In genomic region chr17:12724767-12725744, GRCm38 (mm10) we compare ENCODE assay signal across 10 mouse cellular contexts. TPM values are rescaled to one million over a fixed set of nuclear protein-coding genes. Genes with fewer than 3 reads are reported as not detected.
DNase-seq lines count a peak whose midpoint lies in the region; ATAC-seq and TF ChIP-seq lines count a peak whose summit lies in the region.
"Had no signal": no experiment of that assay in that cellular context is flagged by ENCODE, and none has a peak within 500 bp of the region (broad histone marks: within the 10 kb centered on the region; RNA-seq: fewer than 3 reads in every experiment).

No protein-coding gene starts in this region.

- WGBS in heart, adult 2 months: 14% methylated on average over 6 of the region's 6 CpGs
- WGBS in lung, embryonic 15.5 days: 21% methylated on average over 6 of the region's 6 CpGs

- no peak for TF ChIP-seq POLR2A in heart, adult 2 months (IDR thresholded peaks at IDR 0.05; ENCODE audit: insufficient read depth, low read depth, low read length)

- intact Hi-C loops in heart, adult 2 months (cut with DNase I): loop anchor here (2.0 kb wide), 1 partner anchor 14 kb away; no protein-coding TSS in a partner anchor

- no peaks in the 10 kb centered on the region for H3K27me3 ChIP-seq in heart, adult 2 months (ENCODE audit: control insufficient read depth, insufficient read depth, low read length)
- no peaks in the 10 kb centered on the region for H3K27me3 ChIP-seq in lung, embryonic 15.5 days
- H3K27me3 ChIP-seq: Patski had no signal

- H3K36me3 ChIP-seq in heart, adult 2 months (ENCODE audit: control insufficient read depth, insufficient read depth, low read length): peaks cover 27% of the 10 kb centered on the region
- H3K36me3 ChIP-seq in lung, embryonic 15.5 days: peaks cover 28% of the 10 kb centered on the region

- peak overlapping the region; percentile 39 for H3K27ac ChIP-seq in brown adipose tissue, adult 24 weeks (replicated peaks; ENCODE audit: low read depth, low read length)
- H3K27ac ChIP-seq in heart, adult 2 months: peak overlapping the region; percentile 75
- H3K27ac ChIP-seq in lung, embryonic 15.5 days: peak overlapping the region; percentile 90

- TF ChIP-seq EP300 in heart, adult 2 months (IDR thresholded peaks at IDR 0.05; ENCODE audit: insufficient read depth, low read depth, low read length): 0 out of 2 replicates have a peak, but pooled peaks have one; percentile 27

- TF ChIP-seq CTCF in heart, adult 2 months (IDR thresholded peaks at IDR 0.05): no peak

- peaks cover 37% of the 10 kb centered on the region for H3K4me1 ChIP-seq in brown adipose tissue, adult 24 weeks (ENCODE audit: control insufficient read depth, insufficient read depth, insufficient read length, low read length)
- peaks cover 42% of the 10 kb centered on the region for H3K4me1 ChIP-seq in heart, adult 2 months (ENCODE audit: control insufficient read depth, insufficient read depth, low read length)
- peaks cover 62% of the 10 kb centered on the region for H3K4me1 ChIP-seq in lung, embryonic 15.5 days

- H3K9ac ChIP-seq in heart, adult 2 months (ENCODE audit: low read depth, low read length): no peak overlapping the region
- H3K9ac ChIP-seq in lung, embryonic 15.5 days: no peak overlapping the region

- peak; percentile 16 for DNase-seq in layer of hippocampus, adult 11-12 months (ENCODE audit: low spot score)
- no peak for DNase-seq in layer of hippocampus, adult 9-11 months
- DNase-seq in heart, adult 2 months: peak; percentile 60 to 67
- DNase-seq in kidney, adult 9 months: peak; percentile 39
- no peak for DNase-seq in natural killer cell, adult 2 months (ENCODE audit: low spot score in 2 of 2)

- ATAC-seq in lung, embryonic 15.5 days (ENCODE audit: borderline replicate concordance, extremely low read depth, low FRiP score, low TSS enrichment): peak; percentile 71
- ATAC-seq in megakaryocyte-erythroid progenitor cell, adult 5-6 weeks (replicated peaks; ENCODE audit: low FRiP score, low TSS enrichment, poor library complexity, severe bottlenecking): no peak

- no peak overlapping the region for H3K4me3 ChIP-seq in brown adipose tissue, adult 24 weeks (ENCODE audit: insufficient read depth, low read depth, low read length)
- no peak overlapping the region for H3K4me3 ChIP-seq in heart, adult 2 months
- no peak overlapping the region for H3K4me3 ChIP-seq in lung, embryonic 15.5 days

- H3K9me3 ChIP-seq in lung, embryonic 15.5 days: no peaks in the 10 kb centered on the region

- H3K79me2 ChIP-seq in heart, adult 2 months (replicated peaks; ENCODE audit: control insufficient read depth, insufficient read depth, low read length): no peaks in the 10 kb centered on the region

- H3K4me2 ChIP-seq in lung, embryonic 15.5 days: no peak overlapping the region

RNA-seq across cellular contexts. Expression of gene Igf2r, which starts 44.4 kb away (rescaled TPM):
- polyA plus RNA-seq in brown adipose tissue, adult 24 weeks (2012; ENCODE audit: insufficient read depth, insufficient read length, missing spikeins): 15.7 and 16.3 TPM in 2 replicates
- total RNA-seq in heart, adult 2 months (2021): 100 to 1,000 TPM in 1 of 2 experiments, 10 to 100 TPM in 1; 98.9 to 116 TPM
- 34.0 and 53.7 TPM in 2 replicates for polyA plus RNA-seq in heart, adult 2 months (2012; rRNA removed)
- polyA plus RNA-seq in lung, embryonic 15.5 days (2015; fragmentation: Nextera tagmentation; extraction: Ambion mirVana): 58.4 and 62.5 TPM in 2 replicates
- total RNA-seq in megakaryocyte-erythroid progenitor cell, adult 5-6 weeks (2014; fragmentation: Nextera tagmentation): 10.2 and 14.0 TPM in 2 replicates
- 15.3 and 19.7 TPM in 2 replicates for total RNA-seq in megakaryocyte-erythroid progenitor cell, adult 5-6 weeks (2017)

RNA-seq across cellular contexts. Expression of gene Slc22a1, which starts 49.4 kb away (rescaled TPM):
- not detected in 2 replicates for polyA plus RNA-seq in brown adipose tissue, adult 24 weeks (2012; ENCODE audit: insufficient read depth, insufficient read length, missing spikeins)
- 10 to 100 TPM in 1 of 2 experiments, 1 to 10 TPM in 1; 7.9 to 10.8 TPM for total RNA-seq in heart, adult 2 months (2021)
- polyA plus RNA-seq in heart, adult 2 months (2012; rRNA removed): 2.7 and 9.0 TPM in 2 replicates
- 6.3 and 11.1 TPM in 2 replicates for polyA plus RNA-seq in lung, embryonic 15.5 days (2015; fragmentation: Nextera tagmentation; extraction: Ambion mirVana)
- not detected in 2 replicates for total RNA-seq in megakaryocyte-erythroid progenitor cell, adult 5-6 weeks (2014; fragmentation: Nextera tagmentation)
- total RNA-seq in megakaryocyte-erythroid progenitor cell, adult 5-6 weeks (2017): not detected in 2 replicates
- total RNA-seq: layer of hippocampus, postnatal 36 days had no signal
- polyA plus RNA-seq: Patski had no signal

Comparison
In these comparisons a context has a peak if more than half of its experiments do, and no peak if none do; other contexts are left out.
1. DNase-seq: peak in layer of hippocampus, adult 11-12 months (single experiment), heart, adult 2 months (2 of 2) and kidney, adult 9 months (single experiment); none in layer of hippocampus, adult 9-11 months (single experiment) and natural killer cell, adult 2 months (0 of 2).
2. H3K27ac ChIP-seq: peak in every context shown above with its lines; median percentile 90 in lung, embryonic 15.5 days; 75 in heart, adult 2 months; 39 in brown adipose tissue, adult 24 weeks.